25 mouse cellular contexts compared by ENCODE assay signal in genomic region chr12:33153850-33154249, GRCm38 (mm10). TPM values are rescaled to one million over a fixed set of nuclear protein-coding genes. Genes with fewer than 3 reads are reported as not detected.
DNase-seq lines count a peak whose midpoint lies in the region; ATAC-seq lines count a peak whose summit lies in the region.
"Had no signal": no experiment of that assay in that cellular context is flagged by ENCODE, and none has a peak within 500 bp of the region (broad histone marks: within the 10 kb centered on the region; RNA-seq: fewer than 3 reads in every experiment).

No protein-coding gene starts in this region.

- no peaks in the 10 kb centered on the region for H3K27me3 ChIP-seq in liver, embryonic 15.5 days
- H3K27me3 ChIP-seq: forebrain, embryonic 13.5 days; limb, embryonic 15.5 days; lung, embryonic 15.5 days; midbrain, embryonic 12.5 days; neural tube, embryonic 13.5 days; Patski had no signal

- H3K36me3 ChIP-seq in liver, embryonic 15.5 days (replicated peaks): 0 out of 2 replicates have a peak, but pooled peaks cover 7% of the 10 kb centered on the region
- H3K36me3 ChIP-seq: lung, embryonic 15.5 days had no signal

- peak; percentile 53 for DNase-seq in c-Kit-positive CD71-positive TER-119-positive erythroid progenitor cells, embryonic 14.5 days (ENCODE audit: low spot score)
- DNase-seq in liver: peak; percentile 28
- DNase-seq in urinary bladder, postnatal 10 days (ENCODE audit: low spot score): no peak
- DNase-seq in gastrocnemius, postnatal 25 days: no peak
- no peak for DNase-seq in kidney, adult 11 months
- no peak for DNase-seq in heart, postnatal 4 days
- DNase-seq: adrenal gland, postnatal 14 days; B cell, adult 2 months; cerebellum, adult 11-12 months; cerebellum, adult 9-11 months; gastrocnemius, postnatal 36 days; heart, adult 18-20 months; kidney, adult 18-20 months; kidney, postnatal 36 days had no signal

- 36% methylated on average over 3 of the region's 3 CpGs for WGBS in liver, embryonic 15.5 days (ENCODE audit: insufficient replicate concordance)

- H3K4me1 ChIP-seq in liver, embryonic 15.5 days (replicated peaks): peaks cover 56% of the 10 kb centered on the region

- H3K27ac ChIP-seq in liver, embryonic 15.5 days (replicated peaks): peak overlapping the region; percentile 76
- H3K27ac ChIP-seq: forebrain, embryonic 13.5 days; hindbrain, embryonic 14.5 days; layer of hippocampus, adult 2 months; limb, embryonic 10.5 days; limb, embryonic 15.5 days; lung, embryonic 15.5 days; midbrain, embryonic 12.5 days; neural tube, embryonic 13.5 days had no signal

- H3K4me3 ChIP-seq in liver, embryonic 15.5 days (replicated peaks): no peak overlapping the region
- H3K4me3 ChIP-seq: forebrain, embryonic 13.5 days; layer of hippocampus, adult 2 months; limb, embryonic 10.5 days; limb, embryonic 15.5 days; lung, embryonic 15.5 days; midbrain, embryonic 12.5 days; neural tube, embryonic 13.5 days had no signal

- H3K9me3 ChIP-seq in liver, embryonic 15.5 days (replicated peaks): no peaks in the 10 kb centered on the region
- H3K9me3 ChIP-seq: forebrain, embryonic 13.5 days; limb, embryonic 10.5 days; limb, embryonic 15.5 days; lung, embryonic 15.5 days; midbrain, embryonic 12.5 days; neural tube, embryonic 13.5 days had no signal

- H3K9ac ChIP-seq in liver, embryonic 15.5 days: peak overlapping the region; percentile 6; the same call in 1 of the 2 replicates
- H3K9ac ChIP-seq: forebrain, embryonic 13.5 days; hindbrain, embryonic 14.5 days; limb, embryonic 15.5 days; lung, embryonic 15.5 days; midbrain, embryonic 12.5 days; neural tube, embryonic 13.5 days had no signal

- peak overlapping the region; percentile 49 for H3K4me2 ChIP-seq in liver, embryonic 15.5 days
- H3K4me2 ChIP-seq: forebrain, embryonic 13.5 days; heart, embryonic 11.5 days; hindbrain, embryonic 14.5 days; limb, embryonic 15.5 days; lung, embryonic 15.5 days; midbrain, embryonic 12.5 days; neural tube, embryonic 13.5 days had no signal

- ATAC-seq in liver, embryonic 15.5 days (ENCODE audit: insufficient read depth): peak; percentile 78
- ATAC-seq: forebrain, embryonic 13.5 days; Patski had no signal

RNA-seq across cellular contexts. Expression of gene Atxn7l1, which starts 6.4 kb away (rescaled TPM):
- polyA plus RNA-seq in liver, embryonic 15.5 days (2015; fragmentation: Nextera tagmentation; extraction: Ambion mirVana): 13.8 and 14.7 TPM in 2 replicates
- total RNA-seq in gastrocnemius, postnatal 25 days (2021): 10 to 100 TPM; 16.4 to 17.7 TPM
- 10 to 100 TPM; 16.8 to 17.5 TPM for total RNA-seq in heart, postnatal 4 days (2021)

Comparison
In these comparisons a context has a peak if more than half of its experiments do, and no peak if none do; other contexts are left out.
1. DNase-seq: peak in c-Kit-positive CD71-positive TER-119-positive erythroid progenitor cells, embryonic 14.5 days (single experiment) and liver (single experiment); none in urinary bladder, postnatal 10 days (single experiment), gastrocnemius, postnatal 25 days (single experiment), kidney, adult 11 months (single experiment) and heart, postnatal 4 days (single experiment).